In genomic region chrX:157730622-157731341, GRCm38 (mm10) we compare ENCODE assay signal across 10 mouse cellular contexts. TPM values are rescaled to one million over a fixed set of nuclear protein-coding genes. Genes with fewer than 3 reads are reported as not detected.
DNase-seq lines count a peak whose midpoint lies in the region; ATAC-seq and TF ChIP-seq lines count a peak whose summit lies in the region.
"Had no signal": no experiment of that assay in that cellular context is flagged by ENCODE, and none has a peak within 500 bp of the region (broad histone marks: within the 10 kb centered on the region; RNA-seq: fewer than 3 reads in every experiment).

No protein-coding gene starts in this region.

- no peak overlapping the region for H3K4me2 ChIP-seq in midbrain, embryonic 13.5 days (replicated peaks)
- no peak overlapping the region for H3K4me2 ChIP-seq in lung, postnatal 0 days (replicated peaks; ENCODE audit: low read depth, low read length)

- H3K27ac ChIP-seq in layer of hippocampus, adult 2 months = peak overlapping the region; percentile 77
- H3K27ac ChIP-seq in midbrain, embryonic 13.5 days = no peak overlapping the region
- H3K27ac ChIP-seq in lung, postnatal 0 days (ENCODE audit: low read length) = no peak overlapping the region

- DNase-seq in cerebellum, postnatal 4 days (ENCODE audit: low spot score in 2 of 2) = no peak
- peak; percentile 23 for DNase-seq in cerebellum, adult 8-10 months
- DNase-seq in layer of hippocampus, adult 2 months (ENCODE audit: low spot score in 2 of 2) = peak; percentile 47 to 51
- no peak for DNase-seq in gastrocnemius, postnatal 14 days
- DNase-seq in lung, postnatal 0 days (ENCODE audit: low spot score) = no peak
- DNase-seq in kidney, adult 11 months = no peak
- DNase-seq: kidney, adult 8-10 months had no signal

- H3K36me3 ChIP-seq in midbrain, embryonic 13.5 days = no peaks in the 10 kb centered on the region
- H3K36me3 ChIP-seq in lung, postnatal 0 days (ENCODE audit: insufficient read depth, low read length) = no peaks in the 10 kb centered on the region

- no peaks in the 10 kb centered on the region for H3K9me3 ChIP-seq in midbrain, embryonic 13.5 days
- H3K9me3 ChIP-seq in lung, postnatal 0 days (ENCODE audit: low read length) = no peaks in the 10 kb centered on the region

- 29% methylated on average over 7 of the region's 7 CpGs for WGBS in midbrain, embryonic 13.5 days
- 59% methylated on average over 7 of the region's 7 CpGs for WGBS in lung, postnatal 0 days

- no peak overlapping the region for H3K4me3 ChIP-seq in layer of hippocampus, adult 2 months
- no peak overlapping the region for H3K4me3 ChIP-seq in midbrain, embryonic 13.5 days (replicated peaks)
- H3K4me3 ChIP-seq in lung, postnatal 0 days (ENCODE audit: low read depth, low read length) = no peak overlapping the region

- peaks cover 8% of the 10 kb centered on the region; the same call in 1 of the 2 replicates for H3K4me1 ChIP-seq in midbrain, embryonic 13.5 days (replicated peaks)
- H3K4me1 ChIP-seq in lung, postnatal 0 days (ENCODE audit: insufficient read depth, low read depth, low read length) = no peaks in the 10 kb centered on the region

- TF ChIP-seq CTCF in layer of hippocampus, adult 2 months (conservative IDR thresholded peaks at IDR 0.05) = no peak
- TF ChIP-seq CTCF in lung, postnatal 0 days (IDR thresholded peaks at IDR 0.05) = no peak

- intact Hi-C loops in gastrocnemius, postnatal 14 days (cut with DNase I; ENCODE audit: low total_unique reads) = loop anchor here (10.0 kb wide), 1 partner anchor 1194 kb away; no protein-coding TSS in a partner anchor

- no peak overlapping the region for H3K9ac ChIP-seq in midbrain, embryonic 13.5 days (replicated peaks)
- no peak overlapping the region for H3K9ac ChIP-seq in lung, postnatal 0 days (replicated peaks; ENCODE audit: low read depth)

- no peak for TF ChIP-seq EP300 in lung, postnatal 0 days (IDR thresholded peaks at IDR 0.05)

- peak; percentile 73; the same call in 1 of the 2 replicates for ATAC-seq in cerebellum, adult (ENCODE audit: insufficient number of reproducible peaks, low FRiP score, low TSS enrichment)
- ATAC-seq in midbrain, embryonic 13.5 days = peak; percentile 48; the same call in 1 of the 2 replicates
- no peak for ATAC-seq in lung, postnatal 0 days
- ATAC-seq: Patski had no signal

- peaks cover 12% of the 10 kb centered on the region; the same call in 1 of the 2 replicates for H3K27me3 ChIP-seq in midbrain, embryonic 13.5 days
- H3K27me3 ChIP-seq in lung, postnatal 0 days (replicated peaks; ENCODE audit: insufficient read depth, low read length) = no peaks in the 10 kb centered on the region

RNA-seq across cellular contexts. Expression of gene Smpx, which starts 32.1 kb away (rescaled TPM):
- total RNA-seq in layer of hippocampus, adult 2 months (2021) = not detected
- not detected in 2 replicates for polyA plus RNA-seq in midbrain, embryonic 13.5 days (2015; fragmentation: Nextera tagmentation; extraction: Ambion mirVana)
- 100 to 1,000 TPM; 453 to 560 TPM for total RNA-seq in gastrocnemius, postnatal 14 days (2021)
- polyA plus RNA-seq in lung, postnatal 0 days (2015; fragmentation: Nextera tagmentation; extraction: Ambion mirVana) = 12.4 and 13.4 TPM in 2 replicates
- polyA plus RNA-seq: Patski had no signal

Comparison
In these comparisons a context has a peak if more than half of its experiments do, and no peak if none do; other contexts are left out.
1. DNase-seq: peak in cerebellum, adult 8-10 months (single experiment) and layer of hippocampus, adult 2 months (2 of 2); none in cerebellum, postnatal 4 days (0 of 2), gastrocnemius, postnatal 14 days (single experiment), lung, postnatal 0 days (single experiment) and kidney, adult 11 months (single experiment).
2. RNA of gene Smpx, which starts 32.1 kb away (total RNA-seq): 453 to 560 TPM in gastrocnemius, postnatal 14 days; not detected in layer of hippocampus, adult 2 months; every median in the first group is over 100 times any median in the second.